Mouse (Mus musculus) B cell, adult 62 days (primary cell): ENCODE results near the gene Ptch2. TPM values are rescaled to one million over a fixed set of nuclear protein-coding genes. Genes with fewer than 3 reads are reported as not detected.

Source experiments
- total RNA-seq: library from RNA; stranded (reverse); gene quantifications from 4 replicates; pipeline ENCODE4 v1.2.4, GENCODE M21; 2023

Gene Ptch2
- total RNA-seq: 0.19 to 0.26 TPM in 2 of 4 replicates, not detected in the others

GRCm38 (mm10) chr4:117095551-117096452 is at the start of gene Ptch2:
Gene Ptch2, plus strand, starts transcription at chr4:117096075.

GRCm38 (mm10) chr4:117125348-117125909 is 29.6 kb downstream of the Ptch2 start, which contains the start of gene Btbd19:
Gene Btbd19, minus strand, starts transcription at chr4:117125725.

GRCm38 (mm10) chr4:117126675-117127290 is 30.9 kb downstream of the Ptch2 start, which contains the start of gene Tctex1d4:
Gene Tctex1d4, plus strand, starts transcription at chr4:117126794.

DNA sequence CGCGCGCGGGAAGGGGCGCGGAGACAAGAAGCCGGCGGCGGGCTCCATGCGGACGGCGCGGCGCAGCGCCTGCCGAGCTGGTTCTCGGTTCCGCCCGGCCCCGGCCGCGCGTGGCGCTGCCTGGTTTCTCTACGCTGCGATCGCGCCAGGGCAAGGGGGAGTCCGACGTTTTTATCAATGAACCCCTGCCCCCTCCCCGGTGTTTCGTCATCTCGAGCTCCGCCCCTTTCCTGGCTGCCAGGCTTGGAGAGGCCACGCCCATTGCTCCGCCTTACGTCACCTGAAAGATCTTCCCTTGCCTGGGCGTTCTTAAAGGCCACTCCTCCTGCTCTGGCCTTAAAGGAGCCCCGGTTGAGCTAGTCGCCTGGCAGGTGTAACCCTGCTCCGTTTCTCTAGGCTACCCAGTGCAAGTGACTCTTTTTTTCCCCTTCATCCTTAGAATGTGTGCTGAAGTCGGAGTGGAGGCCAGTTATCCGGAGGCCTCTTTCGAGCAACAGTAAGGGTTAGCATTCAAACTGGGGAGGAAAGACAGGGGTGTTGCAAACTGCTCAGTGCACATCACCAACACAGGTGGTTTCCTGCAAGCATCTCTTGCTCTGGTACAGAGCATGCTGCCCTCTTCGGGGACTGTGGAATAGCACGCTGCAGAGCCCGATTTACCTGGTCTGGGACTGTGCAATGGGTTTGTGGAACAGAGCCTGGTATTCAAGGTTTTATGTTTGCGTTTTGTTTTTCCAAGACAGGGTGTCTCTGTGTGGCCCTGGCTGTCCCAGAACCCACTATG is 38.1 kb downstream of the Ptch2 start, which contains the start of gene Plk3:
Gene Plk3, minus strand, starts transcription at position 147 of the 784 bp plus-strand sequence.

DNA sequence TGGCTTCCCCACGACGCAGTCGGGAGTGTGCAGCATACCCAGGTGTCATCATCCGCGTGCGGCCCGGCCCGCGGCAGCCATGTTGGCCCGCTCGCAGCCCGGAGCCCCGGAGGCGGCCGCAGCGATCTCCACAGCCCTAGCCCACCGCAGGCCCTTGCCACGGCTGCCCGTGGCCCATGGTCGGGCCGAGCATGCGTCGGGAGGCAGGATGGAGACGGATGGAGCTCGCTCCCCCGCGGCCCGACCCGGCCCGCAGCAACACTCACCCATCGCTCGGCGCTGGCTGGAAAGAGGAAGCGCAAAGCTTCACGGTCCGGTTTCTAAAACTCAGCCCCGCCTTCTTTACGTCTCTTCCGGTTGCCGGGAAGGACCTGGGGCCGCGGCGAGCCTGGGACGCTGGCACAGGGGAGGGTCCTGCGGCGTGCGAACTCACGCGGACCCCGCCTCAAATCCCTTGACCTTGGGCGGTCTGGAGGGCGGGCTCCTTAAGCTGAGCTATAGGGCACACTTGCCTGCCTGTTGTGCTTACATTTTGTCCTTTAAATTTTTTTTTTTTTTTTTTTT is 60.0 kb downstream of the Ptch2 start, which contains the start of gene Rps8:
Gene Rps8, minus strand, starts transcription at position 452 of the 564 bp plus-strand sequence.

Other genes starting within 250 kb of the Ptch2 start
- not detected in 4 replicates for gene Zswim5, start 218.7 kb upstream of the Ptch2 start, total RNA-seq
- gene Urod, start 101.7 kb upstream of the Ptch2 start, total RNA-seq: 37.9 to 51.1 TPM (median 44.8 TPM) in 4 replicates
- 40.2 to 52.2 TPM (median 48.5 TPM) in 4 replicates for gene Hectd3, start 100.8 kb upstream of the Ptch2 start, total RNA-seq
- 27.5 to 33.1 TPM (median 31.5 TPM) in 4 replicates for gene Eif2b3, start 76.7 kb upstream of the Ptch2 start, total RNA-seq
- gene Btbd19, start 29.6 kb downstream of the Ptch2 start, total RNA-seq: 20.0 to 24.8 TPM (median 23.0 TPM) in 4 replicates
- gene Tctex1d4, start 30.7 kb downstream of the Ptch2 start, total RNA-seq: 1.4 TPM in 1 of 4 replicates, not detected in the others
- gene Plk3, start 37.9 kb downstream of the Ptch2 start, total RNA-seq: 26.1 to 27.5 TPM (median 26.9 TPM) in 4 replicates
- gene Rps8, start 60.2 kb downstream of the Ptch2 start, total RNA-seq: 2,066 to 2,288 TPM (median 2,119 TPM) in 4 replicates
- gene Kif2c, start 86.6 kb downstream of the Ptch2 start, total RNA-seq: 0.58 to 0.81 TPM (median 0.78 TPM) in 3 of 4 replicates, not detected in the other
- gene Tmem53, start 155.9 kb downstream of the Ptch2 start, total RNA-seq: 0.46 TPM in 1 of 4 replicates, not detected in the others
- gene Armh1, start 156.1 kb downstream of the Ptch2 start, total RNA-seq: not detected in 4 replicates